Mouse (Mus musculus) olfactory bulb, adult 2 months (tissue): ENCODE results near the gene Sorcs3. TPM values are rescaled to one million over a fixed set of nuclear protein-coding genes. Genes with fewer than 3 reads are reported as not detected.

Experiments
- H3K27ac ChIP-seq: fragments of 200-500 bp; 2 replicates; pipeline ENCODE4 v1.5.1; 2012; ENCODE audit warnings: low read depth, low read length; ENCODE audit not compliant: insufficient read depth
- H3K4me1 ChIP-seq: fragments of 200-500 bp; 2 replicates; pipeline ENCODE4 v1.6.1; 2012; ENCODE audit warnings: low read length; ENCODE audit not compliant: control insufficient read depth, insufficient read depth
- H3K4me3 ChIP-seq: fragments of 200-500 bp; 2 replicates; pipeline ENCODE4 v1.5.1; 2012; ENCODE audit warnings: mild to moderate bottlenecking, low read depth, low read length, moderate library complexity; ENCODE audit not compliant: insufficient read depth
- CTCF ChIP-seq: fragments of 200-500 bp; IDR thresholded peaks from 2 replicates; pipeline ENCODE4 v1.5.1; 2012; ENCODE audit warnings: low read depth, mild to moderate bottlenecking, low read length, moderate library complexity; ENCODE audit not compliant: insufficient read depth
- POLR2A ChIP-seq: fragments of 200-500 bp; IDR thresholded peaks from 2 replicates; pipeline ENCODE4 v1.6.1; 2012; ENCODE audit warnings: mild to moderate bottlenecking, low read depth, low read length, moderate library complexity; ENCODE audit not compliant: insufficient read depth
- WGBS: fragments of 180-500 bp; shearing (Covaris S2); methylation state at CpG from one replicate; pipeline ENCODE4 v1.1.7; 2018; 5-methylcytosine and 5-hydroxymethylcytosine counted together
- polyA plus RNA-seq: library from polyadenylated mRNA; stranded (reverse); fragments of >200 nt; gene quantifications from 2 replicates; pipeline ENCODE4 v1.2.4, GENCODE M21; 2012; ENCODE audit warnings: low replicate concordance; ENCODE audit not compliant: missing spikeins, insufficient read depth, insufficient read length

The Sorcs3 gene
- not detected in 2 replicates for polyA plus RNA-seq

- H3K27ac ChIP-seq = peak within 1 kb of the TSS; percentile 36
- TF ChIP-seq POLR2A (no peak), CTCF (no peak)
- H3K4me3 ChIP-seq = peak within 1 kb of the TSS; percentile 52
- H3K4me1 ChIP-seq = peaks cover 25% of the 10 kb centered on the region
- under 1% methylated on average over 70 of the region's 70 CpGs for WGBS
These were observed at the start of gene Sorcs3 for GRCm38 (mm10) chr19:48205929-48206814. Gene Sorcs3, plus strand, starts transcription at chr19:48206025.

DNA sequence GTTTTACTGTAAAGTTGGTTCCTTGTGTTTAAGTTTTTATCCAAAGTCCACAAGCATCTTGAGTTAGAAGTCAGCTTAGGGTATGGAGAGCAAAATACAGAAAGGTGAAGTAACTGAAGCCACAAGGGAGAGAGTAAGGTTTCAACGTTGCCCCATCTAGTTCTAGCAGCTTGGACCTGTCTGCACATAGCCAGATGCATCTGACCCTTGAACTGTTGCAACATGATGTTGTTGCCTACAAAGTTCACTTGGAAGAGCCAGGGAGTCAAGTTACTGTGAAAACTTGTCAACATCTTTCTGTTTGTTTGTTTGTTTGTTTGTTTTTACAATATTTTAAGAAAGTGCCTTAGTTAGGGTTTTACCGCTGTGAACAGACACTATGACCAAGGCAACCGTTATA, 40.5 kb upstream of the Sorcs3 start:
- TF ChIP-seq CTCF (no peak), POLR2A (no peak)
- WGBS = 95% methylated on average over 3 of the region's 3 CpGs
- Histone ChIP-seq H3K4me3 (no peak overlapping the region), H3K27ac (no peak overlapping the region), H3K4me1 (no peaks in the 10 kb centered on the region)

- no peak for TF ChIP-seq POLR2A
- no peak for TF ChIP-seq CTCF
- H3K27ac ChIP-seq = no peak overlapping the region
- WGBS = 73% methylated on average over 1 of the region's 1 CpGs
- H3K4me1 ChIP-seq = no peaks in the 10 kb centered on the region
- H3K4me3 ChIP-seq = no peak overlapping the region
These were observed 38.7 kb upstream of the Sorcs3 start for GRCm38 (mm10) chr19:48167110-48167509.

GRCm38 (mm10) chr19:48168284-48168683, 37.5 kb upstream of the Sorcs3 start:
- H3K4me1 ChIP-seq = no peaks in the 10 kb centered on the region
- 43% methylated on average over 5 of the region's 5 CpGs for WGBS
- TF ChIP-seq CTCF = no peak
- TF ChIP-seq POLR2A = no peak
- no peak overlapping the region for H3K4me3 ChIP-seq
- no peak overlapping the region for H3K27ac ChIP-seq

DNA sequence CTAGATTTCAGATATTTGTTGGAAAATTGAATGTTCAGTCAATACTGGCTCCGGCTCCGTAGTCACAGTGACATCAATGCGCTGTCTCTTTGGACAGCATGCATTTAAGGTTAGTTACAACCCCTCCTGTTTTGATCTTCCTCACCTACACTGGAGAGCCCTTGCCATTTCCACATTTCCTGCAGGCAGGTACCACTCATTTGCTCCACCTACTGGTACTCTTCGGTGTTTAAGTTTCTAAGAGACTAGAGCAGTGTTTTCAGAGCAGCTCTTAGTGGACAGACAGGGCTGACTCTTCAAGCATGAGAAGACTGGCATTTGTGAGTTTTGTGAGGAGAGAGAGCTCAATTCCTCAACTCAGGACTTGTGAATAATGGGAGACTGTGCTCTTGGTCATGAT, 31.1 kb upstream of the Sorcs3 start:
- WGBS = 78% methylated on average over 4 of the region's 4 CpGs
- Histone ChIP-seq H3K4me1 (no peaks in the 10 kb centered on the region), H3K27ac (no peak overlapping the region), H3K4me3 (no peak overlapping the region)
- no peak for TF ChIP-seq CTCF
- TF ChIP-seq POLR2A = no peak

DNA sequence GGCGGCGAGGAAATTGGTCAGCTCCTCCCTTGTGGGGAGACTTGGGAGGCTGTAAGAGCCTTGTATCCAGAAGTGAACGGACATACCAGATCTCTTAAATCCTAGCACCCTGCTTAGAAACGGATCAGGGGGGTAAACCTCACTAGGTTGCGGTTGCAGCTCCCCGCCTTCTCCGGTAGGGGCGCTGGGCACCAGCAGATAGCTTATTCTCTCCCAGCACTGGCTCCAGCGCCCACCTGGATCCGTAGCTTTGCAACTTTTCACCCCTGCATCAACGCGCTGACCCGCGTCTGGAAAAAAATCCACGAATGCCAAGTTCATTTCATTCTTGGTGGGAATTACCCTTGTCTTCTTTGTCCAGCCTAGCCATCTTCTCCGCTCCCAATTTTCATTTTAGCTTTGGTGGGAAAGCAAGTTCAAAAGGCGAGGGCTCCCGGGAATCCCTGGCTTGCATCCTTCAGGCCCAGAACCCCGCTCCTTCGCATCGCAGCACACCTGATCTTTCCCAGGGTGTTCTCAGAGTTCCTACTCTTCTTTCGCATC, 1.8 kb upstream of the Sorcs3 start:
- TF ChIP-seq POLR2A (no peak), CTCF (peak; percentile 91)
- Histone ChIP-seq H3K4me3 (peak overlapping the region; percentile 52), H3K4me1 (peaks cover 25% of the 10 kb centered on the region), H3K27ac (no peak overlapping the region)
- 2% methylated on average over 22 of the region's 22 CpGs for WGBS

GRCm38 (mm10) chr19:48204476-48204875, 1.3 kb upstream of the Sorcs3 start:
- Histone ChIP-seq H3K4me3 (peak overlapping the region; percentile 52), H3K4me1 (peaks cover 25% of the 10 kb centered on the region), H3K27ac (no peak overlapping the region)
- WGBS = 1% methylated on average over 8 of the region's 8 CpGs
- TF ChIP-seq POLR2A = no peak
- no peak for TF ChIP-seq CTCF

DNA sequence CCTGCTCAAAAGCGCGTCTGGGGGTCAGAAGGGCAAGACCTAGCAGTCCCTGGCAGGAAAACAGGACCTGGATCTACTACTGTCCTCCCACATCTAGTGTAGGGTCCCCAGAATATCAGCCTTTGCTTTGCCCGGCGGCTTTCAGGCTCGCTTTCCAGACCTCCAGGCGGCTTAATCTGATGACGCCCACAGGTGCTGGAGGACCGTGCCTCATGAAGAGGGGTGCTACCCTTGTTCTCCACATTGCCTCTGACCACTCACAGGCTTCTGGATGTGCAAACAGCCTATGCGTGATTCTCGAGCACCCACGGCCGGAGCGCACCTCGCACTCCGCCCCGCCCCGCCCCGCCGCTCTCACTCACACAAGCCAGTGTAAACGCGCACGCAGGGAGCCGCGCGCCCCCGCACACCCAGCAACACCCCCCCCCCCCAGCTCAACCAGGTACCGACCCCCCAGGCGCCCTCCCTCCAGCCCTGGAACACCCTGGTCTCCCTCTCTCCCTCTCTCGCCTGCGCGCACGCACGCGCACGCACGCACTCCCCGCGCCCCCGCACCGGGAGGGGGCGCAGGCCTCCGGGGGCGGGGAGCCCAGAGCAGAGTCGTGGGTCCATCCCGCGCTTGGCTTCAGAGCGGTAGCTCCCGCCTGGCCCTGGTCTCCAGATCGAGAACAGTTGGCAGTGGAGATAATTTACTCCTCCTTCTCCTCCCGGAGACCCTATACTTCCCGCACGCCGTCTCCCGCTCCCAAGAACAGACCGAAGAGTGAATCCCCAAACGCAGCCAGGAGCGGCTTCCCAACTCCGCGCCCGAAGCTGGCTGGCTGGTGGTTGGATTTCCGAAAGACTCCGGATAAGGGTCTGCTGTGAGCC, 698 bp upstream of the Sorcs3 start:
- Histone ChIP-seq H3K27ac (no peak overlapping the region), H3K4me1 (peaks cover 25% of the 10 kb centered on the region), H3K4me3 (peak overlapping the region; percentile 52)
- TF ChIP-seq CTCF (0 out of 2 replicates have a peak, but pooled peaks have one; percentile 3), POLR2A (peak; percentile 30; the same call in 1 of the 2 replicates)
- under 1% methylated on average over 43 of the region's 62 CpGs for WGBS
